Mouse (Mus musculus) left cerebral cortex, postnatal 10 days (tissue): Measurements from ENCODE around the gene 0610010K14Rik. TPM values are rescaled to one million over a fixed set of nuclear protein-coding genes. Genes with fewer than 3 reads are reported as not detected.

Experiments used
- DNase-seq, 2 experiments: peaks; one replicate each; pipeline ENCODE4 v3.0.0; 2021 to 2022; ENCODE audit warnings: low spot score in 2 of 2, mixed read lengths in 1 of 2; ENCODE audit errors: extremely low spot score in 1 of 2
- intact Hi-C: fragments of 180-260 bp; cut with DNase I; formaldehyde crosslinking; loops from one replicate; pipeline ENCODE4 v1.15.1; 2025
- total RNA-seq, 2 experiments: library from RNA; stranded (reverse); gene quantifications; 2 replicates each; pipeline ENCODE4 v1.2.3; 2021

Gene 0610010K14Rik
- total RNA-seq, 2 experiments from 2014 or later, result 53.7 to 54.1 TPM

DNA sequence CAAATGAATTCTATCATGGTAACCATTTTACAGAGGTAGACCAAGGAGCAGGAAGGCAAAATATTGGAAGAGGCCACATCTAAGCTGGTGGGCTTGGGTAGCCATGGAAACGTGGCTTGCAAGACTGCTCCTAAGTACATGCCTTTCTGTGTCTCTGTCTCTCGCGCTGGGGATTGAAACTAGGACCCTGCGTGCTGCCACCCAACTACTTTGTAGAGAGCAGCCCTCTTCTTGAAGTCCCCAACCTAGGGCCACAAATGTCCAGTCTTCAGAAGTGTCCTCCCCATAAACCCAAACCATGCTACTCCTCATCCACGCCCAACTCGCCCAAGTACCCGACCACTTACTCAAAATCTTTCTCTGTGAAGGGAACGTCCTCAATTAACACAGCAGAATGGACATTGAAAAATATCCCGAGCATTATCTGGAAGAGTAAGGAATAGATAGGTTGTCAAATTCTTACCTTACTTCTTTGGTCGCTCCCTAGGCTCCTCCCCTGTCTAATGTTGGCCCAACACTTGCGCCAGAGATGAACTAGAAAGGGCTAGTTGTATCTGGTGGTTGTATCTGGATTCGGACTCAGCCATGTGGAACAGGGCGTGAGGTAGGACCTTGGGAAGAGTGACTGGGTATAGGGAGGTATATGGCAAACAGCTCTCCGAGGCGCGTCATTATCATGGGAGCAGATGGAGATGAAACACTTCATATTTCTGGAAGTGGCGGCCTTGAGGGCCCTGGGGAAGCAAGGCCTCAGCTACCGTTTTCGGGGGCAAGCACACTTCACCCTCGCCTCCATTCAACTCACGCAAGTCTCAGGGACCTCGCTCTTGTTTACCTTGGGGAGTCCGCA lies 1.1 kb upstream of the 0610010K14Rik start:
- intact Hi-C loops, result no loop called here
- no peak for DNase-seq

DNA sequence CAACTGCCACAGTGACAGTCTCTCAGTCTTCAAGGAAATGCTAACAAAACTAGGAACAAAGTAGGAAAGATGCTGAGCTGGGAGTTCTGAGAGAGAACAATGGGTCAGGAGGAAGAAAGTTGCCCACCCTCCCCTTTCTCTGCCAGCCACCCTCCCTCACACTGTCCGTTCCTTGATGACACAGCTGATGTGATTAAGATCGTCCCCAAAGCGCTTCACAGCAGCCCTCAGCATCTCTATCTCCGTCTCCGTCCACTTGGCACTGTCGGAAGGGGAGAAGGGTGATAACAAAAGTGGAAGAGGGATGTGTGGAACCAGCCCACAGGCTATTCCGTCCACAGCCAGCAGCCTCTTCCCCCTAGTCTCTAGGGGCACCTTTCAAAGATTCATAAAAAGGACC lies 997 bp downstream of the 0610010K14Rik start:
- DNase-seq, result no peak
- intact Hi-C loops, result no loop called here

DNA sequence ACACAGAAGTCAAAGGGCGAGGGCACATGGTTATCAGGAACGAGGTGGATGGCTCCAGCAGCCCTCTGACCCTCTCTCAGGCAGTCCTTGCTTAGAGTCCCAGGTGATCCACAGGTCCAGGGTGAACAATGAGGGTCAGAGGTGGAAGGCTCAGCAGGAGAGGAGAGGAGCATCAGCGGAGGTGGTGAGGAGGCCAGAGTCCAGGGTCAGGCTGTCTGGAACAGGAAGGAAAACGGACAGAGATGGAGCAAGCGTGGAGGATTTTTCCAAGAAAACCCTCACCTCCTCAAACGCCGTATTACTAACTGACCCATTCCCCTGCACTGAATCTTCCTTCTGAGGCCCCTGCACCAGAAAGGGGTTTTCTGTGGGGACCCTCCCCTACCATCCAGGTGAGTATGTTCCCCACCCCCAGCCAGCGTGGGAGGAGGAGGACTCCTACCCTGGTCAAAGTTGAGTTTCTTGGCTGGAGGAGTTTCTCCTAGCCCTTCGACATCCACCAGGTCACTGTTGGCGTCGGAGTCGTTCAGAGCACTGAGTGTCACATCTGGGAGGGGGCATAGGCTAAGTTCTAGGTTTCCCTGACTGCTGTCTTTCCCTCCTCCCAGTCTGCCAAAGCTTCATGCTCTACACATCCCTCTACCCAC lies 2.3 kb downstream of the 0610010K14Rik start:
- no peak for DNase-seq
- intact Hi-C loops, result no loop called here

DNA sequence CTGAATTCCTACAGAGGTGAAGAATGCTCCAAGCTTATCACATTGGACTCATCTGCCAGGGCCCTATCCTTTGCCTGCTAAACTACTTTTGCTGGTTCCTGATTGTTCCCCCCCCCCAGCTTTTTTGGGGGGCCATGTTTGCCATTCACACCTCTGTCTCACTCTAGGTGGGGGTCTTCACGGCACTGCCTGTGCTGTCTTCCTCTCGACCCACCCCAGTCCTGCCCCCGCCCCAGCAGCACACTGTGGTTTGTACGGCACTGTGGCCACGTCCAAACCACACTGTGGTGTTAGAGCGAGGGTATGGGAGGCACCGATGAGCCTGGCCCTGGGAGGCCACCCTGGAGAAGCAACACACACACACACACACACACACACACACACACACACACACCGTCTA lies 3.2 kb downstream of the 0610010K14Rik start:
- DNase-seq, result no peak
- intact Hi-C loops, result no loop called here

DNA sequence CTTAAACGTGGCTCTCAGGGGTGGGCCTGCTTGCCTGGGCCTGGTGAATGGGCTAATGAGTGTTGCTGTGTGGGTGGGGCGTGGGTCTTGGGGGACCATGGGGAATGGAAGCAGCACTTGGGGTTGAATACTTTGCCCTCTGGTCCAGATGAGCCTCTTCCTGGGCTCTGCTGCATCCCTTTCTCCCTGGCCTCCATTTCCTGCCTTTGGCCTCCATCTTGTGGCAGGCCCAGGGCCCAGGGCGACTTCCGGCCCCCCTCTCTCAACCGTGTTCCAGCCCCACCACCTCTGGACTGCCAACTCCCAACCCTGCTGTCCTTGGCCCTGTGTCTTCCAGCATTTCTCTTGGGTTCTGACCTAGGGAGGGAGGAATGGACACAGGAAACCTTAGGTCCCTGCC lies 3.7 kb downstream of the 0610010K14Rik start:
- no peak for DNase-seq
- intact Hi-C loops, result no loop called here

DNA sequence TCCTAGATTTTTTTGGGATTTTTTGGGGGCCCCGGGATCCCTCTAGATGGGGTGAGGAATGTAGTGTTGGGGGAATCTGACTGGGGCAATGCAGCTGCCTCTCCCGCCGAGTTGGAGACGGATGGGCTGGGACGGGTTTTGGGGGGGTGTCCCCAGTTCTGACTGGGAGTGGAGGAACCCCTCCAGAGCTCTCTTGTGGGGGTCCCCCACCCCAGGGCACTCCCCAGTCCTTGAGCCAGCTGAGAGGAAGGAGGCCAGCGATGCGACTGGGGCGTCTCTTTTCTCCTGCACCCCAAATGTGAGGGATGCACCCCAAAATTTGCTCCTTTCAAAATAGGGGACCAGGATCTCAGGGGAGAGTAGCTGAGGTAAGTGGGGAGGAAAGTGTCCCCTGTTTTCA lies 4.7 kb downstream of the 0610010K14Rik start:
- intact Hi-C loops, result no loop called here
- peak in 1 of 2 experiments; percentile 57 for DNase-seq

DNA sequence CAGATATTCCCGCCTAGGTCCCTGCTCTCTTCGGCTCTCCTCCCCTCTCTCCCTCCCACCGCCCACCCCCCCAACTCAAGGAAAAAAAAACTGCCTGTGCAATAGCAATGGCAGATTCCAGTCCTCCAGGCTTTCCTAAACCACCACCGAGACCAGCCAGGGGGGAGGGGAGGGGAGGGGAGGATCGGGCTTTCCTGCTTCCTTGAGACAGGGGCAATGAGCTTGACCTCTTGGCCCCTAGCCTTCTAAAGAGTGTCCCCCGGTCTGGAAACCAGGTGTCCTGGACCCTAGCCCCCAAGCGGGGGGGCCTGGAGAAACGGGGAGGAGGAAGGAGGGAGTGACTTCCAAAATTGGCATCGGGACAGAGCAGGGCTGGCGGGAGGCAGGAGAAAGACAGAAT lies 5.2 kb downstream of the 0610010K14Rik start:
- peak in 1 of 2 experiments; percentile 76 for DNase-seq
- intact Hi-C loops, result no loop called here

DNA sequence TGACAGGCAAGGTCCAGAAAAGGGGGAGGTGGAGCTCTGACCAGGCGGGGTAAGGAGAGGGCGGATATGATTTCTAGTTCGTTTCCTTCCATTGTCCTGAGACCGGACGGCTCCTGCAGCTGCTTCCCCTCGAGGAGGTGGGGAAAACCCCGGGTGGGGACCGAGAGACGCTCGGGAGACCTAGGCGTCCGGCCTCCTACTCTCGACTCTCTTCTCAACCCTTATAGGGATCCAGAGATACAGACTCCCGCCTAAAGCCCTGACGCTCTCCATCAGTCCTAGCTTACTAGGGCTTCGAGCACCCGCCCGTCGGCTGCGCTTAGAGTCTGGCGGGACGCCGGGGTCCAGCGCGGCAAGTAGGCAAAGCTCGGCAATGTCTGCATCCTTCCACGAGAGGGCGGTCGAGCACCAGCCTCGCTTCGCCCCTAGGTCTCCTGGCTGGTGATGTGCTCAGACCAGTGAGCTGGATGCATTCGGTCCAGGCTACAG lies 7.4 kb downstream of the 0610010K14Rik start:
- peak in 1 of 2 experiments; percentile 90 for DNase-seq
- intact Hi-C loops, result no loop called here

DNA sequence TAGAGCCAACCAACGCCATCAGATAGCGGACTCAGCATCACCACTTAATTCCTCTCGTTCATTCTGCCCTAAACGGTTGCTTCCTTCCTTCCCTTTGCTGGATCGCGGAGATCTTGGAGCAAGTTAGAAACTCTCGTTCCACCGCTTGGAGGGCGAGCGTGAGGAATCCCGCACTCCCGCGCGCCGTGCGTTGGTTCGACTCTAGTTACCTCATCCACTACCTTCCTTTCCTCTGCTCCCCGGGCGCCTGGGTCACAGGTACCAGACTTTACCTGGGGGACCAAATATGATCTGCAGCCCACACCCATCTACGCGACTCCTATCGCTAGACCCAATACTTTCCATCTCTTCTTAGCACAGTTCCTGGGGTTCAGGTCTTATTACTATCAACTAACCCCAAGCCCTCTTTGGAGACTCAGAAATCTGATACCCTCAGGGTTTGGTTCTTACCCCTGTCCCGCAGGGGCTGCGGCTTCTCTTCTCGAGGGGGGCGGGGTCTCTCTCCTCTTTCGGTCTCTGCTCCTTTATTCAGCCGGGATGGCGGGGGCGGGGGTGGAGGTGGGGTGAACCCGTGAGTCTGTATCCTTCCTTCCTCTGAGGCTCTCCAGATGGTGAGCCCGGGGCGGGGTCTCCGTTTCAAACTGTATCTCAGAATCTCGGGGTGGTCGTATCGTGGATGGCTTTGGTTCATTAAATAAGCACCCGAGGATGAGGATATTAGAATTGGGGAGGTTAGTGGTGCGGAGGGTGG lies 8.3 kb downstream of the 0610010K14Rik start, which contains the start of gene Bcl6b:
Gene Bcl6b, minus strand, starts transcription at position 539 of the 751 bp plus-strand sequence.
- intact Hi-C loops, result no loop called here
- peak in 1 of 2 experiments; percentile 70 for DNase-seq

DNA sequence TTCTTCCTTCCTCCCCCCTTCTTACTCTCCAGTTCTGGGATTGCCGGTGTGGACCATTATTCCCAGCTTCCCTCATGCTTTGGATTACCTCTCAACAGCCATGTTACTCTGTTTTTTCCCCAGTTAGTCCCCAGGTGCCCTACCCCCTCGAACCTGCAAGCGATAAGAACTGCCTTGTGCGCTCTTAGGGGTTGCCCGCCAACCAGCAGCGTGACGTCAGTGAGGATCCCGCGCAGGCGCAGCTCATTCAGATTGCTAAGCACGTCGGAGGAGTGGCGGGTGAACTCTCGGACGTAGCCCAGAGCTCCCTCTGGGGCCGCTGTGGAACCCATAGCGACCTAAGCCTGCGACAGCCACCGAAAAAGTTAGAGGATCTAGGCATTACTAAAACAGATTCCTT lies 8.9 kb downstream of the 0610010K14Rik start:
- intact Hi-C loops, result no loop called here
- DNase-seq, result peak in 1 of 2 experiments; percentile 93

DNA sequence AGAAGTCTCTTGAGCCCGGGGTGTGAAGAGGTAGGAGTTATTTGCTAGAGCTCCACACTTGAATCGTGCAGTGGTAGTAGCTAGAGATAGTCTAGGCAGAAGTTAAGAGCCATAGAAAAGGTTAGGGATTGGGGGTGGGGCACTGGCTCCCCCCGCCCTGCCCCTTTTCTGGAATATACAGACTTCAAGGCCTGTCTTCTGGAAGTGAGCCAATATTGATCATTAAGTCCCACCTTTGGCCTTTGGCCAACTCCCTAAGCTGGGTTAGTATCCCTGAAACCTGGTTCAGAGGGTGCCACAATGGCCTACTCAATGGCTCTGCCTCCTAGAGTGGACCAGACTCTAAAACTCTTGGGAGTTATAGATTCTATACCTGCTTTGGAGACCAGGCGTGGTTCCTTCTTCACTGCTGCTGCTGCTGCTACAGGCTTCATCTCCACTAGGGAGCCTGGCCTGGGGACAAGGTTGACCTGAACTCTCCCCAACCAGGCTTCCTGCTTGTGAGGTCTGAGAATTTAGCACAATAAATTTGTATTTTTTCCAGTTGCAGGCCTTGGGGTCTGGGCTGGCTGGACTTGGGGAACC lies 10.0 kb downstream of the 0610010K14Rik start:
- DNase-seq, result peak in 1 of 2 experiments; percentile 33
- intact Hi-C loops, result no loop called here

DNA sequence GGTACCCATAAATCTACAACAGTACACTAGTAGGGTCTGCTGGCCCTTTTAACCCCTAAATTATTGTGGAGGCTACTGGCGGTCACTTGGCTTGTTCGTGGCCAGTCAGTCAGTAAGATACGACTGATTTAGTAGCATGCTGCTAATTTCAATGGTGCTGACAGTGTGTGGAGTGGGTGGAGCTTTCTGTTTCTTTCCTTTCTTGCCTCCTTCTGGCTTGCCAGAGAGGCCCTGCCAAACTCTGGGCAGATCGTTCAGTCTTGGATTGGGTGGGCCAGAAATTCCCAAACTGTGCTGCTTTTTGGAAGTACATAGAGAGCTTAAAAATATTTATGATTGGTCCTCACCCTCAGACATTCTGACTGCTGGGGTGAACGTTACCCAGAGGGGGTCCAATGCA lies 10.6 kb downstream of the 0610010K14Rik start:
- intact Hi-C loops, result no loop called here
- peak in 1 of 2 experiments; percentile 33 for DNase-seq

DNA sequence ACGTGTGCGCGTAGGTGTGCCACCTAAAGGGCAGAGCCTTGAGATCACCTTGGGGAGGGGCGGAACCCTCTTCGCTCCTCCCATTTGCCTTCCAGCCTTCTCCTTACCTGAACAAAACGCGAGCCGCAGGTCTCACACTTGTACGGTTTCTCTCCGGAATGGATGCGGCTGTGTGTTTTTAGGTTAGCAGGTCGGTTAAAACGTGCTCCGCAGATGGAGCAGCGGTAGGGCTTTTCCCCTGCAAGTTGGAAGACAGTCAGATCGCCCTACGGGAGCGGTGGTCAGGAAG lies 11.2 kb downstream of the 0610010K14Rik start:
- peak in 1 of 2 experiments; percentile 28 for DNase-seq
- intact Hi-C loops, result no loop called here

DNA sequence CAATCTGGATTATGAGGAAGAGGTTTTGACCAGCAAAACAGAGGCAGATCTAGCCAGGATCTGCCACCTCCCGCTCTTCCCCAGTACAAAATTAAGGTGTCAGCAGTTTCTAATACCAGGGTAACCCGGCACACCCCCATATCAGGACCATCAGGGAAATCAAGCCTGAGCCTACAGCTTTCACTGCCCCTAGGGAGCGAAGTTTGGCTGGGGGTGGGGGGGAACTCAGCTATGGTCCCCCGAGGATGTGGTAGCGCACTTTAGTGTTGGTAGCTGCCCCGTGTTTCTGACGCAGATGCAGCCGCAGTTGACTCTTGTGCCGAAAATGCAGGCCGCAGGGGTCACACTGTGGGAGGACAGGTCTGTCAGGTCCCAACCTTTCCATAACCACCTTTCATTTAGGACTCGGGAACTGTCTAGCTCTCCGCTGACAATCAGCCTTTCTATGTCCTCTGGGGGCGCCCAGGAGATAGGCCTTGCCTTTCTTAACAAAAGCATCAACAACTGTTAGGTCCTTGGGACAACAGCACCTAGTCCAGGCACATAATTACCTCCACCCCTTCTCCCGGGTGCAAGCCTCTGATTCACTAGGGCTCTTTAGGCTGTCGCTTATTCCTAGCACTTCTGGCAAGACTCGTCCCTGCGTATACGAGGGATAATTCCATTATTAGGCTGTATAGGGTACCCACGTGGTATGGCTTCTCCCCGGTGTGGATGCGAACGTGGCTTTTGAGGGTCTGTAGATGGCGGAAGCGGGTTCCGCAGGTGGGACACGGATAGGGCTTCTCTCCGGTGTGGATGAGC lies 11.7 kb downstream of the 0610010K14Rik start:
- intact Hi-C loops, result no loop called here
- DNase-seq, result peak in 1 of 2 experiments; percentile 33

DNA sequence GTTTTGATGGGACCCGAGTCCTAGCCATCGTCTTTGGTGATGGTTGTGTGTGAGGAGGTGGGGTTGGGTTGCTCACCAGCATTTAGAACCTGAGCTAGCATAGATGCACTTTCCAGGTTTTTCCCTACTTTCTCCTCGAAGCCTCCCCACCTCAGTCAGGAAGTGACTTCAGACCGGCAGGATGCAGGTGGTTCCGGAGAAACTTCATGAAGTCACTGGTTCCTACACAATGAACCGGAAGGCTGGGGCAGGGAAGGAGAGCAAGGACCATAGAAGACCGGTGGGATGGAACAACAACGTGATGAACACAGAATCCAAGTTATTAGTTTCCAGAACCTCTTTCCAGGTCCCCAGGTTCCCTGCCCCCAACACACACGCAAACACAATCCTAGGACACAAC lies 14.0 kb downstream of the 0610010K14Rik start:
- intact Hi-C loops, result no loop called here
- peak in 1 of 2 experiments; percentile 70 for DNase-seq

DNA sequence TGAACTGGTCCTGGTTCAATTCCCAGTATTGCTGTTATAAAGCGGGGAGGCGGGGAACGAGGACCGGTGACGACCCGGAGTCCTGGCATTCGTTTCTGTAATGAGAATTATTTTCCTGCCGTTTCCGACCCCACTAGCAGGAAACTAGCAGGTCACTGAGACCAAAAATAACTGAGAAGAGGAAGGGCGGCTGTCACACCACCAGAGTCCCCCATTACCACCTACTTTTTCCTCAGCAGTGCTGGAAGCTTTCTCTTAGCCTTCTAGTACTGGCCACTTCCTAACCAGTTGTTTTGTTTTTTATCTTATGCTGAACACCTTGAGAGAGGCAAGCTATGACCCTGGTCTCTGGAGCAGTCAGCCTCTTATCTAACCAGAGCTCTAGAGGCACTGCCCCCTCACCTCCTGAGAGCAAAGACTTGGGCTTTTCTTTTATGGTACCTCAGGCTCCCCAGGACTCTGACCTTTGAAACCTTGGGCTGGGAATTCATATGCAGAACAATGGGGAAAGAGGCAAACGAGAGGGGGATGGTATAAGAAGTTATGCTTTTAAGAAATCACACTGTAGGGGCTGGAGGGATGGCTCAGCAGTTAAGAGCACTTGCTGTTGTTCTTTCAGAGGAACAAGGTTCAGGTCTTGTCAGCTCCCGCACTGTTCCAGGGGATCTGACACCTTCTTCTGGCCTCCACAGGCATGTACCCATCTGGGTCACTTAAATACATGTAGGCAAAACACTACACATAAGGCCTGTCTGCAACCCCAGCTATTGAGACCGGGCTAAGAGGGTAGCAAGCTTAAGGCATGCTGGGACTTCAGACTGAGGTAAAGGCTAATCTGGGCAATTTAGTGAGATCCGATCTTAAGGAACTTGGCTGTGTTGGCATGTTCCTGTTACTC lies 15.9 kb downstream of the 0610010K14Rik start:
- intact Hi-C loops, result no loop called here
- DNase-seq, result peak in 1 of 2 experiments; percentile 41
